Mouse (Mus musculus) inflammation-experienced regulatory T-cells, adult 6 months (primary cell): ENCODE measurements around the gene Cyp2d22. TPM values are rescaled to one million over a fixed set of nuclear protein-coding genes. Genes with fewer than 3 reads are reported as not detected.
"Not testable (repeated sequence)": the region's sequence is repeated elsewhere in the genome, so short reads cannot be mapped to it uniquely, and the experiment has no call there.

Experiments used
- ATAC-seq: one replicate; pipeline ENCODE4 v1.8.0; 2017
- polyA plus RNA-seq, 3 experiments: library from polyadenylated mRNA; unstranded; fragments of 100-300 nt; shearing (Covaris generic); gene quantifications; one replicate each; pipeline ENCODE4 v1.2.1; 2017

Cyp2d22 gene
- polyA plus RNA-seq, result 1 to 10 TPM in 2 of 3 experiments, not detected in 1; 2.6 to 3.5 TPM

DNA sequence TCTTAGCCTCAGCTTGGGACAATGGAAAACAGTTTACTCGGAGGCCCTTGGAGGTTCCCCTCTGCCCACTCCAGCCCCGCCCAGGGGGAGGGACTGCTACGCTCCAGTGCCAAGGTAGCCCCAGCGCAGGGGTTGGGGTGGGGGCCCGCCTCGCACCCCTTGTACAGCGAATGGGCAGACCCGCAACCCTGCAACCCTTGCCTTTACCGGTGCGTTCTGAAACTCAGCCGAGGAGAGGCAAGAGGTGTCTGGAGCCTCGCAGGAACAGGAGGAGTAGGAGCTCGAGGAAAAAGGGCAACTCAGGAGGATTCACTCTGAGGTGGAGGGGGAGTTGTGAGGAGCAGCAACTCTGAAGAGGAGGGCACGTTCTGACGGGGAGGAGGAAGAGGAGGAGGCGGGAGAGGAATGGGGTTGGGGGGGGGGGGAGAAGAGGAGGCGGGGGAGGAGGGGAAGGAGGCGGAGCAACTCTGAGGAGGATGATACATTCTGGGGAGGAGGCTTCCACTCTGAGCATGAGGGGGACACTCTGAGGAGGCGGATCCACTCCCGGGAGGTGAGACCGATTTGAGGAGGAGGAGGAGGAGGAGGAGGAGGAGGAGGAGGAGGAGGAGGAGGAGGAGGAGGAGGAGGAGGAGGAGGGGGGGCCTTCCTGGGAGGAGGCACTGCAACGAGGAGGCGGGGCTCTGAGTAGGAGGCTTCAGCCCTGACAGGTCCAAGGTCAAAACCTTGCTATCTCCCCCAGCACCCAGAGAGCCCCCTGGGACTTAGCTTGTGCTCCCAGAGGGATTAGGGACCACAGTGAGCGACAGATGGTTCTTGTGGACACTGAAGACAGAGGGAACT lies at the start of gene Cyp2d22:
Gene Cyp2d22, minus strand, starts transcription at position 390 of the 843 bp plus-strand sequence.
- peak; percentile 43 for ATAC-seq

- no peak for ATAC-seq
These were observed 43.4 kb upstream of the Cyp2d22 start for GRCm38 (mm10) chr15:82423471-82423870.

DNA sequence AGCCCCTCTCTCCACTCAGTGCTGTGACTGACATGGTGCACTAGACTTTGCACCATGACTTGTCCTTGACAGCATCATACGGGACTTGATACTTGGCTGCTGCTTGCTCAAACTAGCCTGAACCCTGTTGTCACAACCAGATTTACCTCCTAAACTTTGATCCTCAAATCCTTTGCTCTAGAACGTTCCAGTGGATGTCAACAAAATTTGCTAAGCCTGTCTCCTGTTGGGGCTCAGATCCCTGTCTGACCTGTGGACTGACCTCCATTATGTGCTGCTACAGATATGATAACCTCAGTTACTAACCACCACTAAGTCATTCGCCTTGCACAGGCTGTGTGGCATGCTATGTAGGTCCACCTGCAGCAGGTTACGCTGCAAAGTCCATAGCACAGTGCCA lies 42.9 kb upstream of the Cyp2d22 start:
- ATAC-seq, result no peak

GRCm38 (mm10) chr15:82418616-82419015 lies 38.6 kb upstream of the Cyp2d22 start:
- no peak for ATAC-seq

DNA sequence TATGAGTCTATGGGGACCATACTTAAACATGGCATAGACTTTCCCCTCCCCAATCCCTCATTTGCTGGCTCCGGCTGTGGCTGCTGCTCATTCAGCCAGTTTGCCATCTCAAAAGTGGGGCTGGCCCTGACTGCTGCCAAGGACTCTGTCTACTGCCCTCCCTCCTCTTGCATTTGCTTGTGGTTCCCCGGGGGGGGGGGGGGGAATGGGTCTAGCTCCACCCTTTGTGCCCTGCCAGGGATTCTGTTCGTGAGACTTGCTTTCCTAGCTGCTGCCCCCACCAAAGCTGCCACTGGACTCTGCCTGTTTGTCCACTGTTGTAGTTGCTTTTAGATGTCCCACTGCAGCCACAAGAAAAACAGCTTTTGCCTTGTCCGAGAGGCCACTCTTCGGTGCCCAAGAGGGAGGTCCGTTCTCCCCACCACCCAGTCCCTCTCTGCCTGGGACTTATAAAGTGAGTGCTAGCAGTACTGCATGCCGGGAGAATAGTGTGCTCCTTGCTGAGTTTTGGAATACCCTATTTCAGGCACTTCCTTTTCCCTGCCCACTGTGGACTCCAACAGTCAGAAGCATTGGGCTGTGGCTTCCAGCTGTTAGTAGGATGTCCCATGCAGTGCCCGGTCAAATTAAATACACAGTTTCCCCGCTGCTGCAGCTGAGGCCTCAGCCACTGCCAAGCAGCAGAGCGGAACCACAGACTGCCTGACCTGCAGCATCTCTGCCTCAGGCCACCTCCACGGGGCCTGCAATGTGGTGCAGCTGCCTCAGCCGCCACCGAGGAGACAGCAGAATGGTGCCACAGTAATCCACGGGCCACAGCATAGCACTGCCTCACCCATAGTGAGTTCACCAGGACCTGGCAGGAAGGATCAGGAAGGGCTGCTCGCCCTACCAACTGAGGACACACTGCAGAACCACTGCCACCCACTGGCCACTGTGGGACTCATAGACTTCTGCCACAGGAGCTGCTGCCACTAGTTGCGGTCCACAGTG lies 37.0 kb upstream of the Cyp2d22 start:
- ATAC-seq, result peak; percentile 75

DNA sequence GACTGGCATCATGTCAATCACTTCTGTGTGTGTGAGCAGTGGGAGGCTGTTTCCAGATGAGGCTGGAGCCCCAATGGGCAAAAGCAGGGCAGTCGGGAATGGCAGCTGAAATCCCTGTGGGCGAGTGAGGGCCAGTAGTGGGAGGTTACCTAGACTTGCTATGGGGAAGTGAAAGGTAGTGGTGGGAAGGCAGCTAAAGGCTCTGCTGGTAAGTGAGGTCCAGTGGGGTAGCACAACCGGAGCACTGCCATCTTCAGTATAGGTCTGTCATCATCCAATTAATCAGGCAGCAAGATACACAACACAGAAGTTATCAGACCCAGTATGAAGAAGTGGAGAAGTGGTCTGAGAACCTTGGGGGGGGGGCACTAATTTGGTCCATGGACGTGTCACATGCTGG lies 27.5 kb upstream of the Cyp2d22 start:
- no peak for ATAC-seq

- no peak for ATAC-seq
These were observed 26.9 kb upstream of the Cyp2d22 start, which contains the start of gene Cyp2d10 for GRCm38 (mm10) chr15:82406981-82407380. TSS of gene Cyp2d10 (minus strand) at chr15:82407195.

GRCm38 (mm10) chr15:82404163-82404562 lies 24.1 kb upstream of the Cyp2d22 start:
- ATAC-seq, result no peak

GRCm38 (mm10) chr15:82403606-82404005 lies 23.5 kb upstream of the Cyp2d22 start:
- ATAC-seq, result no peak

DNA sequence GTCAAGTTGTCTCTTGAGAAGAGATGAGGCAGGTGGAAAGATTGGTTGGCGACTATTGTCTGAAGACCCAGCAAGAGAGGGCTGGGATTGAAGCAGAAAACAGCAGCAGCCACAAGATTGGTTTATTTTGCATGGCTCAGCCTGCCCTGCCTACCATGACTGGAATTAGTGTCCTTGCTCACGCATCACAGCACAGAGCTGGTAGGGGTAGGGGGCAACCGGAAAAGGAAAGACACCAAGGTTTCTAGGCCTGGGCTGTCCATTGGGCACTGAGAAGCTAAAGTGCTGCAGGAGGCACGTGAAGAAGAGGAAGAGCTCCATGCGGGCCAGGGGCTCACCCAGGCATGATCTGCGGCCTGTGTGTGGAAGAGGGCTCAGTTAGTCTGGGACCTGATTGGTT lies 22.7 kb upstream of the Cyp2d22 start:
- no peak for ATAC-seq

DNA sequence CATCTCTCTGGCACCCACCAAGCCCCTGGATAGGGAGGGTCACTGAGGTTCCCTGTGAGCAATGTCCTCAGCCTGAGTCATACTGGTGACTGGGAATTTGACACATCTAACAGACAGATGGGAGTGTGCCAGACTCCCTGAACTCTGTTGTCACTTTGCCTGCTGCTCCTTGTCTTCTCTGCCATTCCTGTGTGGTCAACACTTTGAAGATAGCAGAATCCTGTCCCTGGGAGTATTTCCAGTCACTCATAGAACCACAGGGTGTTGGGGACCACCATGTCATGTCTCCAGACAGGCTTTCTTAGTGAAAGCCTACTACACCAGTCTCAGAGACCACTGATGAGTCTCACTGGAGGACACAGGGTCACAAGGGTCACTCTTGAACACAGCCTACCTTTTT lies 22.0 kb upstream of the Cyp2d22 start:
- no peak for ATAC-seq

DNA sequence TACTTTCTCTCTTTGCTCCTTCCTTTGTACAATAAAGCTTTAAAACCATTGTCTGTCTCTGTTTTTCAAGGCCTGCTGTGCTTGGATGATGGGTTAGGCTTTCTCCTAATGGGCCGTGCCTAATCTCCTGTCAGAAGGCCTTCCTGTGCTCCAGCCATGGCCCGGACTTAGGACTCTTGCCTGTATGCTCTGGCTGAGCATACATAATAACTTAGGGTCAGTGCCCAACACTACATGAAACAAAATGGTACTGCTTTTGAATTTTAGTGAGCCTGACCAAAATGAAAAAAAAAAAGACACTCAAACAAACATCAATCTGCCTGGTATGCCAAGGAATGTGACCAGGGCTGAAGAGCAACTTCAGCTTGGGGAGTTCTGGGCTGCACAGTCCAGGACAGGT lies 21.5 kb upstream of the Cyp2d22 start:
- ATAC-seq, result no peak

GRCm38 (mm10) chr15:82395955-82396354 lies 15.9 kb upstream of the Cyp2d22 start:
- ATAC-seq, result not testable (repeated sequence)

DNA sequence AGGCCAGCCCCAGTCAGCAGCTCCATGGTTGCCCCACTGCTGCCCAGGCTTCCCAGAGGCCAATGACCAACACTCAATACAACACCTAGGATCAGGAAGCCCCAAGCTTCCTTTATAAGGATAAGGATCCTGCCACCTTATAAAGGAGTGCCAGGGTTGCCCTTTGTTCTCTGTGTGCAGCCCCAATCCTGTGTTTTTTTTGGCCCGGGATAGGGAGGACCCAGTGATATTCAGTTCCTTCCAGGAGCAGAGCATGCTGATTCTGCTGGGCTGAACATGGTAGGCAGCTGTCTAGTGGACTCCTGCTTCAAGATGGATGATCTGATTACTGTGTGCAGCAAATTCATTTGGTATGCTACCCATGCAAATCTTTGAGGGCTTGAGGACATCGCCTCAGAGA lies 13.9 kb upstream of the Cyp2d22 start, which contains the start of gene Cyp2d11:
Gene Cyp2d11, minus strand, starts transcription at position 101 of the 400 bp plus-strand sequence.
- ATAC-seq, result not testable (repeated sequence)

DNA sequence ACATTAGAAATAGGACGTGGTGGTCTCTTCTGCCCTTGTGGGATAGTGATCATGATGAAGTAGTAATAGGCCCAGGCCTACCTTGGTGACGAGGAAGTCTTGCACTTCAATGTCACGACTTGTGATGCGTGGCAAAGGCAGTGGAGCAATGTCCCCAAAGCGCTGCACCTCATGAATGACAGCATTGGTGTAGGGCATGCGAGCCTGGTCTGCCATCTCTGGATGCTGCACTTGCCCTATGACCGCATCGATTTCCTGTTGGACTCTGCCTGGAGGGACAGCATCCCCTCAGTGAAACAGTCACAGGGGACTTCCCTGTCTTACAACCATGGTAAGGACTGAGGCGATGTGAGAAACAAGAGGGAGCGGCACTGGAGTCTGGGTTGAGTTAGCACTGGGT lies 9.9 kb upstream of the Cyp2d22 start:
- not testable (repeated sequence) for ATAC-seq

- no peak for ATAC-seq
These were observed 5.7 kb upstream of the Cyp2d22 start for GRCm38 (mm10) chr15:82385729-82386128.

GRCm38 (mm10) chr15:82382441-82382840 lies 2.4 kb upstream of the Cyp2d22 start:
- ATAC-seq, result no peak

- ATAC-seq, result no peak
These were observed 628 bp upstream of the Cyp2d22 start for GRCm38 (mm10) chr15:82380714-82381062.

DNA sequence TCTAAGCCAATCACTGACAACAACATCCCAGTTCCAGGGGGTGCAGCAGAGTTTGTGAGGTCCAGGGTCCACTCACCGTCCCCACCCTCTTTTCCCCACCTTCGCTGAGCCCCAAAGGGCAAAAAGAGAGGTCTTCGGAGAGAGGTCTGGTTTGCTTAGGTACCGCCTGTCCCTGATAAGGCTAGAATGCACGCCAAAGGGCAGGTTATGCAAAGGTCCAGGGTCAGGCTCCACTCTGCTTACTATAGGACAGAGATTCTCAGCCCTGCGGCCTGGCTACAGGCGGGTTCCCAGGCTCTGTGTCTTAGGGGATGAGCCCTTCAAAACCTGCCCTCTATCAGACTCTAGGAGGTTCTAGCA lies 569 bp downstream of the Cyp2d22 start:
- no peak for ATAC-seq

DNA sequence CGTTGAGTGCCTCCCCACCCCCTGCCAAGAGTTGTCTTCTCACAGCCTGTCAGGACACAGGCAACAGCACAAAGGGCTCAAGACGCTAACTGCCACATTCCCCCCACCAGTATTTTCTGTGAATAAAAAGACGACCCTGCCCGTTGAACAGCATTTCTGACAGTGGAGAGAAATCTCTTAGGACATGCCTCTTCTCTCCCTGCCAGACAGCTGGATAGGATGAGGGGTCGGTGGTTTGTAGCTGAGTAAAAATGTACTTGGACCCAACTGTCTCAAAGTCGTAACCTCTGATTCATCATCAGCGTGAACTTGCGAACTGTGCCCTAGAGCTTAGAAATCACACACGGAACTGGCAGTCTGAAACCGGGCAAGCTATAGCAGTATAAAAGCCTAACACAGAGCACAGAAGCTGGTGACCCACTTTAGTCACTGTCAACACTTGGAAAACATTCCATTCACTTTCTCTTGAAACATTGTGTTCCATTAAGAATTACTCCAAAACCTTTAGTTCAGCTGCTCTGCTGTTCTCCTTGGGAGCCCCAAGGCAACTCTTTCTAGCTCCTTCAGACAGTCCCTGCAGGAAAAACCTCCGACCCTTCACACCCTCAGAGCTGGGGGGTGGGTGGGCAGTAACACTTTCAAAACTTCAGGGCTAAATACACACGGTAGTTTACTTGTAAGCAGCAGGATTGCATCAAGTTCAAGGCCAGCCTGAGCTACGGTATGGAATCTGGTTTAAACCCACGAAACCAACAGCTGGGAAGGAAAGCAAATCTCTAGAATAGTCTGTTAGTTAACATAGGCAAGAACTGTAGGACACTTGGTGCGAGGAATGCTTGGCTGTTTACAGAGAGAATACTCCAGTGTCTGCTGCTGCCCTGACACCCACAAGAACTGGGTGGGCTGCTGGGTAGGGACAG lies 1.5 kb downstream of the Cyp2d22 start:
- no peak for ATAC-seq

GRCm38 (mm10) chr15:82377701-82378100 lies 2.4 kb downstream of the Cyp2d22 start:
- no peak for ATAC-seq
